In the genomic region with DNA sequence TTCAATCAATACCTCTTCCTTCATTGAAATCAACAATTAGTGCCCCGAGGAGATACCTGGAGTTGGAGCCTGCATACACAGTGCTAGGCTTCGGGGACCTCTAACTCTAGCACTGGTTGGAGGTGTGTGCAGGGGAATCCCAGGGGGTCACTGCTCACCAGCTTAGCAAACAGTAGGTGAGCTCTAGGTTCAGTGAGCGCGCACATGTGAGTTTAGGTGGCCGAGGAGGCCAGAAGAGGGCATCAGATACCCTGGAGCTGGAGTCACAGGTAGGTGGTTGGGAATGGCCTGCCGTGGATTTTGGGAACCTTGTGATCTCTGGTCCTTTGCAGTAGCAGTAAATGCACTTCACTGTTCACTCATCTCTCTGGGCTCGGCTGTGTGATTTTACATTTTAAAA, we compare ENCODE assay signal across 7 mouse cellular contexts. TPM values are rescaled to one million over a fixed set of nuclear protein-coding genes. Genes with fewer than 3 reads are reported as not detected.
DNase-seq lines count a peak whose midpoint lies in the region; ATAC-seq and TF ChIP-seq lines count a peak whose summit lies in the region.

No protein-coding gene starts in this region.

- peaks cover 63% of the 10 kb centered on the region for H3K79me2 ChIP-seq in macrophage (ENCODE audit: inconsistent target)

- no peak for ATAC-seq in lung, embryonic 15.5 days (ENCODE audit: borderline replicate concordance, extremely low read depth, low FRiP score, low TSS enrichment)
- ATAC-seq in intestine, postnatal 0 days: no peak
- no peak for ATAC-seq in granulocyte monocyte progenitor cell, adult 5-6 weeks (replicated peaks; ENCODE audit: poor library complexity, severe bottlenecking)

- no peaks in the 10 kb centered on the region for H3K9me3 ChIP-seq in lung, embryonic 15.5 days
- no peaks in the 10 kb centered on the region for H3K9me3 ChIP-seq in intestine, postnatal 0 days (ENCODE audit: control insufficient read depth)

- H3K4me2 ChIP-seq in lung, embryonic 15.5 days: peak overlapping the region; percentile 71
- H3K4me2 ChIP-seq in intestine, postnatal 0 days (replicated peaks; ENCODE audit: low read depth): peak overlapping the region; percentile 84

- H3K4me1 ChIP-seq in lung, embryonic 15.5 days: peaks cover 18% of the 10 kb centered on the region; the same call in 1 of the 2 replicates
- no peaks in the 10 kb centered on the region; the same call in 1 of the 2 replicates for H3K4me1 ChIP-seq in intestine, postnatal 0 days (replicated peaks; ENCODE audit: control insufficient read depth, insufficient read depth, low read length)

- 66% methylated on average over 7 of the region's 7 CpGs for WGBS in lung, embryonic 15.5 days
- WGBS in intestine, postnatal 0 days: 62% methylated on average over 7 of the region's 7 CpGs
- WGBS in macrophage (ENCODE audit: missing documents): 87% methylated on average over 7 of the region's 7 CpGs

- H3K9ac ChIP-seq in lung, embryonic 15.5 days: no peak overlapping the region
- no peak overlapping the region for H3K9ac ChIP-seq in intestine, postnatal 0 days (ENCODE audit: low read depth, low read length)

- peak; percentile 39; the same call in 1 of the 2 replicates for TF ChIP-seq CTCF in intestine, postnatal 0 days (IDR thresholded peaks at IDR 0.05; ENCODE audit: low read depth)

- peak overlapping the region; percentile 93 for H3K4me3 ChIP-seq in lung, embryonic 15.5 days
- H3K4me3 ChIP-seq in intestine, postnatal 0 days (ENCODE audit: low read depth, low read length): no peak overlapping the region
- peak overlapping the region; percentile 44 for H3K4me3 ChIP-seq in macrophage (ENCODE audit: inconsistent target)

- peaks cover 11% of the 10 kb centered on the region; the same call in 1 of the 2 replicates for H3K36me3 ChIP-seq in lung, embryonic 15.5 days
- peaks cover 8% of the 10 kb centered on the region for H3K36me3 ChIP-seq in intestine, postnatal 0 days (ENCODE audit: control insufficient read depth, insufficient read depth)
- H3K36me3 ChIP-seq in macrophage (ENCODE audit: inconsistent target): peaks cover 17% of the 10 kb centered on the region; the same call in 1 of the 2 replicates

- no peak for DNase-seq in lung, postnatal 14 days
- DNase-seq in cerebellum, adult 9-10 months: peak; percentile 11
- DNase-seq in left cerebral cortex, postnatal 25 days (ENCODE audit: low spot score in 2 of 2): no peak

- H3K27me3 ChIP-seq in lung, embryonic 15.5 days: no peaks in the 10 kb centered on the region
- no peaks in the 10 kb centered on the region for H3K27me3 ChIP-seq in intestine, postnatal 0 days (replicated peaks; ENCODE audit: control insufficient read depth, insufficient read depth, low read length)

- no peak overlapping the region for H3K27ac ChIP-seq in lung, embryonic 15.5 days
- H3K27ac ChIP-seq in intestine, postnatal 0 days (ENCODE audit: low read depth, low read length): no peak overlapping the region
- H3K27ac ChIP-seq in macrophage: peak overlapping the region; percentile 65

- intact Hi-C loops in left cerebral cortex, postnatal 25 days (cut with DNase I): no loop called here

RNA-seq across cellular contexts. Expression of a gene that starts 37.3 kb away (rescaled TPM):
- 53.8 and 59.9 TPM in 2 replicates for polyA plus RNA-seq in lung, embryonic 15.5 days (2015; fragmentation: Nextera tagmentation; extraction: Ambion mirVana)
- polyA plus RNA-seq in intestine, postnatal 0 days (2015; fragmentation: Nextera tagmentation; extraction: Ambion mirVana): 131 and 137 TPM in 2 replicates
- total RNA-seq in macrophage (2018; cell fraction: chromatin; rRNA removed): 100 to 1,000 TPM in 18 of 26 experiments, 10 to 100 TPM in 8; 25.8 to 265 (median 176) TPM
- total RNA-seq in macrophage (2018; cell fraction: cytosol; rRNA removed): 100 to 1,000 TPM in 12 of 26 experiments, 10 to 100 TPM in 14; 72.0 to 131 (median 99.9) TPM
- 100 to 1,000 TPM in 14 of 26 experiments, 10 to 100 TPM in 12; 23.4 to 180 (median 107) TPM for total RNA-seq in macrophage (2018; cell fraction: nucleus; rRNA removed)
- polyA plus RNA-seq in macrophage (2018): 74.3 to 171 TPM (median 100 TPM) in 3 replicates
- 86.2 and 124 TPM in 2 replicates for total RNA-seq in granulocyte monocyte progenitor cell, adult 5-6 weeks (2014; fragmentation: Nextera tagmentation)
- total RNA-seq in granulocyte monocyte progenitor cell, adult 5-6 weeks (2017): 119 and 151 TPM in 2 replicates
- total RNA-seq in left cerebral cortex, postnatal 25 days (2021): 10 to 100 TPM; 40.1 to 46.1 TPM
